ENCODE assay signal across 8 mouse cellular contexts in the genomic region with DNA sequence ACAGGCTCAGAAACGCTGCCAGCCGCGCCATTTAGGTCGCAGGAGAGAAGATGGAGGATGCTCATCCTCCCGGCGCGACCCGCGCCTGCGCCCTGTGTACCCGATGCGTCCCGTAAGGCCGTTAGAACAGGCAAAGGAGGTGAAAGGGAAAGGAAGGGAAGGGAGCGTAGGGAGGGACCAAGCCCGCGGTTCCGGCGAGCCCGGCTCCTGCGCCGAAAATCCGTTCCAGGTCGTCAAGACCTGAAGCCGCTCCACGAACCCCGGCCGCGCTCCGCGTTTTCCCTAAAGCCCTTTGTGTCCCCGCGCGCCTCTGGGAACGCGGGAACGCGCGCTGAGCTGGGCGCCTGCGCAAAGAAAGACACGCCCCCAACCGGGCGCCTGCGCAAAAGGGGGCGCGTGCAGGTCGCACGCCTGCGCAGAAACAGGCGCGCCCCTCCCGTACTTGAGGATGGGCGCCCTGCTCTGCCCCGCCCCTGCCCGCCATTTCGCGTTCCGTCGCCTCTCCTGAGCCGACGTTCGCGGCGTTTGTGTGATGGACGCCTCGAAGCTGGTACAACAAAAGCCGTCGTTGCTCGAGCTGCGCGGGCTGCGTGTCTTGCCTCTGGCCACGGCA. TPM values are rescaled to one million over a fixed set of nuclear protein-coding genes. Genes with fewer than 3 reads are reported as not detected.
A peak's percentile ranks its signal among the peaks of the same experiment; 100 is the strongest.
DNase-seq lines count a peak whose midpoint lies in the region; ATAC-seq and TF ChIP-seq lines count a peak whose summit lies in the region.

No protein-coding gene starts in this region.

- H3K4me2 ChIP-seq in CH12.LX (ENCODE audit: insufficient read depth, low read depth, poor library complexity, severe bottlenecking): peak overlapping the region; percentile 18; the same call in 1 of the 2 replicates
- peak overlapping the region; percentile 59 for H3K4me2 ChIP-seq in forebrain, embryonic 12.5 days
- H3K4me2 ChIP-seq in heart, postnatal 0 days (ENCODE audit: low read depth, low read length): peak overlapping the region; percentile 84
- H3K4me2 ChIP-seq in liver, embryonic 16.5 days (ENCODE audit: low read depth, low read length): peak overlapping the region; percentile 94
- peak overlapping the region; percentile 74 for H3K4me2 ChIP-seq in neural tube, embryonic 13.5 days

- H3K36me3 ChIP-seq in CH12.LX (replicated peaks in 1 of 2; ENCODE audit: control insufficient read depth in 1 of 2, insufficient read depth in 1 of 2, low read length in 1 of 2): no peaks in the 10 kb centered on the region
- H3K36me3 ChIP-seq in forebrain, embryonic 12.5 days (replicated peaks): no peaks in the 10 kb centered on the region
- no peaks in the 10 kb centered on the region for H3K36me3 ChIP-seq in heart, postnatal 0 days (replicated peaks; ENCODE audit: control insufficient read depth, insufficient read depth, low read length)
- H3K36me3 ChIP-seq in liver, embryonic 16.5 days (ENCODE audit: control insufficient read depth, insufficient read depth): no peaks in the 10 kb centered on the region
- H3K36me3 ChIP-seq in neural tube, embryonic 13.5 days: no peaks in the 10 kb centered on the region
- H3K36me3 ChIP-seq in testis, adult 2 months (ENCODE audit: control insufficient read depth, insufficient read depth, low read length): no peaks in the 10 kb centered on the region

- no peaks in the 10 kb centered on the region for H3K27me3 ChIP-seq in CH12.LX (replicated peaks)
- H3K27me3 ChIP-seq in forebrain, embryonic 12.5 days: no peaks in the 10 kb centered on the region
- no peaks in the 10 kb centered on the region for H3K27me3 ChIP-seq in heart, postnatal 0 days (ENCODE audit: control insufficient read depth, insufficient read depth, low read length)
- no peaks in the 10 kb centered on the region for H3K27me3 ChIP-seq in liver, embryonic 16.5 days (ENCODE audit: control insufficient read depth, insufficient read depth, low read depth, low read length)
- no peaks in the 10 kb centered on the region for H3K27me3 ChIP-seq in neural tube, embryonic 13.5 days
- no peaks in the 10 kb centered on the region for H3K27me3 ChIP-seq in testis, adult 2 months (ENCODE audit: control insufficient read depth, insufficient read depth, low read length)

- peak; percentile 92 for TF ChIP-seq POLR2A in CH12.LX (IDR thresholded peaks at IDR 0.05; ENCODE audit: low read depth, low read length)
- TF ChIP-seq POLR2A in testis, adult 2 months (IDR thresholded peaks at IDR 0.05; ENCODE audit: control insufficient read depth, low read depth, low read length): peak; percentile 99

- peak overlapping the region; percentile 91 to 99 (median 96) for H3K4me3 ChIP-seq in CH12.LX (replicated peaks in 1 of 3; ENCODE audit: low read depth in 2 of 3, low read length in 2 of 3, poor library complexity in 1 of 3)
- H3K4me3 ChIP-seq in forebrain, embryonic 12.5 days (replicated peaks): peak overlapping the region; percentile 53
- peak overlapping the region; percentile 57 for H3K4me3 ChIP-seq in heart, postnatal 0 days (ENCODE audit: low read depth, low read length)
- peak overlapping the region; percentile 84 for H3K4me3 ChIP-seq in liver, embryonic 16.5 days (ENCODE audit: low read depth, low read length)
- H3K4me3 ChIP-seq in neural tube, embryonic 13.5 days: peak overlapping the region; percentile 66
- H3K4me3 ChIP-seq in testis, adult 2 months (ENCODE audit: control insufficient read depth, low read depth, low read length): peak overlapping the region; percentile 98

- no peaks in the 10 kb centered on the region for H3K9me3 ChIP-seq in CH12.LX (replicated peaks; ENCODE audit: low read length)
- no peaks in the 10 kb centered on the region for H3K9me3 ChIP-seq in forebrain, embryonic 12.5 days
- no peaks in the 10 kb centered on the region for H3K9me3 ChIP-seq in heart, postnatal 0 days (replicated peaks; ENCODE audit: control insufficient read depth, low read length)
- no peaks in the 10 kb centered on the region for H3K9me3 ChIP-seq in liver, embryonic 16.5 days (replicated peaks; ENCODE audit: control insufficient read depth, low read length)
- H3K9me3 ChIP-seq in neural tube, embryonic 13.5 days: no peaks in the 10 kb centered on the region

- peak; percentile 98 for DNase-seq in CH12.LX (ENCODE audit: extremely low read depth)
- DNase-seq in c-Kit-positive CD71-positive TER-119-negative erythroid progenitor cells, embryonic 14.5 days (ENCODE audit: low read depth): peak; percentile 100
- peak; percentile 98 for DNase-seq in heart, postnatal 0 days (ENCODE audit: low spot score)
- DNase-seq in kidney, postnatal 4 days: peak; percentile 100

- WGBS in forebrain, embryonic 12.5 days: under 1% methylated on average over 70 of the region's 74 CpGs
- under 1% methylated on average over 71 of the region's 74 CpGs for WGBS in heart, postnatal 0 days
- under 1% methylated on average over 73 of the region's 74 CpGs for WGBS in liver, embryonic 16.5 days (ENCODE audit: insufficient replicate concordance)
- WGBS in neural tube, embryonic 13.5 days: under 1% methylated on average over 73 of the region's 74 CpGs

- peak overlapping the region; percentile 91 for H3K27ac ChIP-seq in CH12.LX (ENCODE audit: insufficient read depth, low read depth)
- peak overlapping the region; percentile 98 for H3K27ac ChIP-seq in forebrain, embryonic 12.5 days
- H3K27ac ChIP-seq in heart, postnatal 0 days (ENCODE audit: low read depth): peak overlapping the region; percentile 95
- peak overlapping the region; percentile 95 for H3K27ac ChIP-seq in liver, embryonic 16.5 days (ENCODE audit: low read length)
- peak overlapping the region; percentile 99 for H3K27ac ChIP-seq in neural tube, embryonic 13.5 days (replicated peaks)
- peak overlapping the region; percentile 100 for H3K27ac ChIP-seq in testis, adult 2 months (ENCODE audit: control insufficient read depth, insufficient read depth, low read depth, low read length)

- peaks cover 21 to 38% of the 10 kb centered on the region in 2 experiments for H3K4me1 ChIP-seq in CH12.LX (ENCODE audit: control insufficient read depth in 1 of 2, insufficient read depth in 2 of 2)
- peaks cover 27% of the 10 kb centered on the region for H3K4me1 ChIP-seq in forebrain, embryonic 12.5 days
- peaks cover 24% of the 10 kb centered on the region; the same call in 1 of the 2 replicates for H3K4me1 ChIP-seq in heart, postnatal 0 days (ENCODE audit: control insufficient read depth, insufficient read depth)
- H3K4me1 ChIP-seq in liver, embryonic 16.5 days (ENCODE audit: control insufficient read depth, low read depth, low read length): peaks cover 31% of the 10 kb centered on the region
- peaks cover 40% of the 10 kb centered on the region for H3K4me1 ChIP-seq in neural tube, embryonic 13.5 days (replicated peaks)
- peaks cover 16% of the 10 kb centered on the region for H3K4me1 ChIP-seq in testis, adult 2 months (ENCODE audit: control insufficient read depth, insufficient read depth, low read length)

- TF ChIP-seq EP300 in CH12.LX (IDR thresholded peaks at IDR 0.05; ENCODE audit: low read length): no peak
- peak; percentile 89 for TF ChIP-seq EP300 in heart, postnatal 0 days (IDR thresholded peaks at IDR 0.05; ENCODE audit: low read depth)

- peak; percentile 96 for ATAC-seq in forebrain, embryonic 12.5 days (ENCODE audit: low FRiP score)
- ATAC-seq in heart, postnatal 0 days (ENCODE audit: insufficient read depth, low read depth): peak; percentile 97
- ATAC-seq in liver, embryonic 16.5 days (ENCODE audit: low read depth): peak; percentile 93
- ATAC-seq in neural tube, embryonic 13.5 days (ENCODE audit: low read depth): peak; percentile 97

- dilution Hi-C loops in CH12.LX (cut with MboI; ENCODE audit: extremely low pct_ligation_motif_present, extremely low pct_unique_long_range_greater_than_20kb, low sequenced_read_pairs): no loop called here

- TF ChIP-seq RAD21 in CH12.LX (IDR thresholded peaks at IDR 0.05; ENCODE audit: low read depth, low read length): no peak

- no peaks in the 10 kb centered on the region; the same call in 1 of the 2 replicates for H3K79me2 ChIP-seq in CH12.LX (replicated peaks; ENCODE audit: control insufficient read depth, extremely low read depth, insufficient read depth, poor library complexity, severe bottlenecking)

- in situ Hi-C loops in CH12.LX (cut with MboI; ENCODE audit: low pct_ligation_motif_present, low pct_unique_long_range_greater_than_20kb, low sequenced_read_pairs): no loop called here

- H3K9ac ChIP-seq in CH12.LX (ENCODE audit: insufficient read depth, low read depth): peak overlapping the region; percentile 97
- H3K9ac ChIP-seq in forebrain, embryonic 12.5 days: peak overlapping the region; percentile 85
- peak overlapping the region; percentile 76 for H3K9ac ChIP-seq in heart, postnatal 0 days (replicated peaks; ENCODE audit: low read depth, low read length)
- peak overlapping the region; percentile 93 for H3K9ac ChIP-seq in liver, embryonic 16.5 days (ENCODE audit: low read depth, low read length)
- H3K9ac ChIP-seq in neural tube, embryonic 13.5 days: peak overlapping the region; percentile 98

- no peak for TF ChIP-seq CTCF in CH12.LX (conservative IDR thresholded peaks at IDR 0.05 in 1 of 2, IDR thresholded peaks at IDR 0.05 in 1 of 2; ENCODE audit: low read depth in 2 of 2, low read length in 2 of 2)
- no peak for TF ChIP-seq CTCF in heart, postnatal 0 days (IDR thresholded peaks at IDR 0.05; ENCODE audit: low read depth)
- TF ChIP-seq CTCF in testis, adult 2 months (IDR thresholded peaks at IDR 0.05; ENCODE audit: control insufficient read depth, insufficient read depth, insufficient replicate concordance, low read depth, low read length): no peak

TF ChIP-seq in CH12.LX, 34 proteins besides CTCF, POLR2A, EP300 and RAD21 (continues in another document):
- TF ChIP-seq GABPA (IDR thresholded peaks at IDR 0.05; ENCODE audit: insufficient replicate concordance, low read depth, low read length): no peak
- peak; percentile 17; the same call in 1 of the 2 replicates for TF ChIP-seq MAX (IDR thresholded peaks at IDR 0.05; ENCODE audit: low read length)
- peak; percentile 37 for TF ChIP-seq SMC3 (IDR thresholded peaks at IDR 0.05; ENCODE audit: low read depth, low read length)
- no peak for TF ChIP-seq USF1 (IDR thresholded peaks at IDR 0.05; ENCODE audit: low read depth, low read length)
- peak; percentile 80 for TF ChIP-seq ELF1 (IDR thresholded peaks at IDR 0.05; ENCODE audit: low read depth, low read length)
- no peak for TF ChIP-seq UBTF (IDR thresholded peaks at IDR 0.05; ENCODE audit: low read depth, low read length)

RNA-seq across cellular contexts. Expression of a gene that starts 39.1 kb away (rescaled TPM):
- total RNA-seq in CH12.LX (2012; rRNA removed) (2,835 and 3,525 TPM in 2 replicates), CH12.LX (2014; rRNA removed) (5,060 and 5,084 TPM in 2 replicates)
- 4,957 and 5,324 TPM in 2 replicates for polyA plus RNA-seq in CH12.LX (2012; ENCODE audit: insufficient read length, low read depth)
- polyA plus RNA-seq in forebrain, embryonic 12.5 days (2016; fragmentation: Nextera tagmentation; extraction: Ambion mirVana): 3,257 and 3,328 TPM in 2 replicates
- 379 and 399 TPM in 2 replicates for total RNA-seq in heart, postnatal 0 days (2014; rRNA removed; ENCODE audit: low replicate concordance)
- 597 and 614 TPM in 2 replicates for polyA plus RNA-seq in heart, postnatal 0 days (2015; fragmentation: Nextera tagmentation; extraction: Ambion mirVana)
- polyA plus RNA-seq in liver, embryonic 16.5 days (2015; fragmentation: Nextera tagmentation; extraction: Ambion mirVana): 500 and 746 TPM in 2 replicates
- polyA plus RNA-seq in neural tube, embryonic 13.5 days (2015; fragmentation: Nextera tagmentation; extraction: Ambion mirVana): 2,347 and 2,536 TPM in 2 replicates
- 126 and 135 TPM in 2 replicates for polyA plus RNA-seq in testis, adult 2 months (2012; rRNA removed)

Comparison
In these comparisons a context has a peak if more than half of its experiments do, and no peak if none do; other contexts are left out.
1. Peak in every context shown above with its lines: DNase-seq, ATAC-seq, H3K4me3 ChIP-seq and H3K27ac ChIP-seq.
2. H3K4me2 ChIP-seq: peak in every context shown above with its lines; median percentile 94 in liver, embryonic 16.5 days; 84 in heart, postnatal 0 days; 74 in neural tube, embryonic 13.5 days; 59 in forebrain, embryonic 12.5 days; 18 in CH12.LX.